Mouse (Mus musculus) ovary, adult 10 weeks (tissue): ENCODE results near the gene Gm17482. TPM values are rescaled to one million over a fixed set of nuclear protein-coding genes. Genes with fewer than 3 reads are reported as not detected.

Source experiments
- polyA plus RNA-seq: library from polyadenylated mRNA; stranded (reverse); fragments of 350-450 nt; fragmentation: Illumina TruSeq; extraction: RNeasy Lipid Tissue Mini Kit (QIAGEN cat#74804); gene quantifications from one replicate; pipeline ENCODE4 v1.2.3, GENCODE M21; 2014

The Gm17482 gene
- polyA plus RNA-seq = not detected

DNA sequence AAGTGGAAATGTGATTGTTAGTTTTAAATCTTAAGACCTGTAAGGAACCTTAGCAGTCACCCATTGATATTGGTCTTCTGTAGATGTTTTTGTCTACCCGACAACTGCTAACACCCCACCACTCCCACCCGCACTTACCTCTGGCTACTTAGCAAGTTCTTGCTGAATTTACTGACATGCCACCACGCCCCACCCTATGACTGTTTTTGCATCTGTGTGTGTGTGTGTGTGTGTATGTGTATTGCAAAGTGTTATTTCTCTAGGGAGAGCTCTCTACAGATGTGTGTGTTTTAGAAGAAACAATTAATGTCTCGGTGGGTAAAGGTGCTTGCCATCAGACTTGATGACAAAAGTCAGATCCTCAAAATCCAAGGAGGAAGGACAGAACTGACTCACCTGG, at the start of gene Gm17482:
TSS of gene Gm17482 (plus strand) at position 301 of the 400 bp plus-strand sequence.

DNA sequence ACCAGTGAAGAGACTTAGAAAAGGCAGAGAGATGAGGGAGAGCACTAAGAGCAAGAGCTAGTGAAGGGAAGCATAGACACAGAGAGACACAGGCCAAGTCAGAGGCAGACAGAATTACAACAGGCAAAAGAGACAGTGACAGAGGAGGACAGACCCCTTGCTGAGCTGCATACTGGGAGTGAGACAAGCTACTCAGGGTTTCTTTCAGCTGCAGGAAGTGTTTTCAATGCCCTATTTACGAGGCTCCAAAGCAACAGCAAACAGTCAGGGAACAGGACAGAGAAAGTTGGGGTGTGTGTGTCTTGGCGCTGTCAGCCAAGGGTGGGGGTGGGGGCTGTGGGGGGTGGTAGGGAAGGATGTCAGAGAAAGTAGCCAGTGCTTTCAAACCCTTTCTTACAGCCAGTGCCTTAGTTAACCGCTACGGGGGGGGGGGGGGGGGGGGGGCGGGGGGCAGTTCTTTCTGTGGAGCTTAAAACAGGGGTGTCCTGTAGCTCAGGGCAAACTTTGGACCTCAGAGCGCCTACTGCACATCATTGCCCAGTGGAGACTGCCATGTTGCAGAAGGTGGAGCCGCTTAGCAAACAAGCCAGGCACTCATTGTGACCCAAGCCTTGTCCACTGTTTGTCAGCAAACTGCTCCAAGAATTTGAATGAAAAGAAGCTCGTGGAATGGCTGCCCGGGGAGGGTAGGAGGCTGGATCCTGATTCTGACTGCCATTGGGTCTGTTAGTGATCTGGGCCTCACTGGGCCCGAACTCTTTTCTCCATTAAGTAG, 25.1 kb downstream of the Gm17482 start, which contains the start of gene Timp4:
TSS of gene Timp4 (minus strand) at position 107 of the 775 bp plus-strand sequence.

Other genes with a start within 250 kb of the Gm17482 start
- 11.0 TPM for gene Tamm41, start 189.5 kb upstream of the Gm17482 start, polyA plus RNA-seq
- 2.1 TPM for gene Syn2, start 92.4 kb upstream of the Gm17482 start, polyA plus RNA-seq
- 6.8 TPM for gene Timp4, start 24.9 kb downstream of the Gm17482 start, polyA plus RNA-seq
- 117 TPM for gene Pparg, start 133.6 kb downstream of the Gm17482 start, polyA plus RNA-seq